Mouse (Mus musculus) heart, embryonic 14.5 days (tissue): ENCODE data around the gene Cpm. TPM values are rescaled to one million over a fixed set of nuclear protein-coding genes. Genes with fewer than 3 reads are reported as not detected.

ENCODE experiments used
- ATAC-seq: fragments of 200-750 bp; cut with Nextera tagmentation; 2 replicates; pipeline ENCODE4 v1.8.0; 2017; ENCODE audit warnings: low read depth, moderate TSS enrichment; ENCODE audit not compliant: insufficient number of reproducible peaks, insufficient read depth, low FRiP score
- H3K27ac ChIP-seq, 2 experiments: fragments of 200-500 bp in 1 of 2; fragments of 300-500 bp in 1 of 2; sonication (generic) in 1 of 2; replicated peaks in 1 of 2; 2 replicates each; pipeline ENCODE4 v1.5.1; 2012 to 2014; ENCODE audit warnings: low read depth in 2 of 2, low read length in 2 of 2, control low read depth in 1 of 2, mild to moderate bottlenecking in 1 of 2, mixed read lengths in 1 of 2; ENCODE audit not compliant: control insufficient read depth in 1 of 2, insufficient read depth in 1 of 2
- H3K27me3 ChIP-seq: fragments of 300-500 bp; sonication (generic); 2 replicates; pipeline ENCODE4 v1.6.1; 2014; ENCODE audit warnings: mild to moderate bottlenecking, low read length, control low read depth; ENCODE audit not compliant: control insufficient read depth, insufficient read depth
- H3K36me3 ChIP-seq: fragments of 300-500 bp; sonication (generic); 2 replicates; pipeline ENCODE4 v1.6.1; 2014; ENCODE audit warnings: mild to moderate bottlenecking, control low read depth, low read length, mixed read lengths; ENCODE audit not compliant: control insufficient read depth, insufficient read depth
- H3K4me1 ChIP-seq, 2 experiments: fragments of 200-500 bp in 1 of 2; fragments of 300-500 bp in 1 of 2; sonication (generic) in 1 of 2; 2 replicates each; pipeline ENCODE4 v1.6.1; 2012 to 2014; ENCODE audit warnings: low read length in 2 of 2, control low read depth in 1 of 2, mixed read lengths in 1 of 2; ENCODE audit not compliant: control insufficient read depth in 2 of 2, insufficient read depth in 2 of 2
- H3K4me2 ChIP-seq: fragments of 300-500 bp; sonication (generic); 2 replicates; pipeline ENCODE4 v1.6.1; 2014; ENCODE audit warnings: mild to moderate bottlenecking, low read length
- H3K4me3 ChIP-seq, 2 experiments: fragments of 200-500 bp in 1 of 2; fragments of 300-500 bp in 1 of 2; sonication (generic) in 1 of 2; 2 replicates each; pipeline ENCODE4 v1.5.1; 2012 to 2014; ENCODE audit warnings: low read length in 2 of 2, mild to moderate bottlenecking in 2 of 2, control low read depth in 1 of 2, low read depth in 1 of 2, moderate library complexity in 1 of 2; ENCODE audit not compliant: control insufficient read depth in 1 of 2, insufficient read depth in 1 of 2
- H3K9ac ChIP-seq: fragments of 300-500 bp; sonication (generic); 2 replicates; pipeline ENCODE4 v1.6.1; 2014; ENCODE audit warnings: mild to moderate bottlenecking, low read length
- H3K9me3 ChIP-seq: fragments of 300-500 bp; sonication (generic); 2 replicates; pipeline ENCODE4 v1.6.1; 2016; ENCODE audit warnings: low read length, control low read depth; ENCODE audit not compliant: control insufficient read depth
- WGBS: fragments of 180-500 bp; shearing (Covaris S2); extraction: QIAGEN DNeasy Blood & Tissue Kit; methylation state at CpG from one replicate; pipeline ENCODE4 v1.1.7; 2014; 5-methylcytosine and 5-hydroxymethylcytosine counted together
- polyA plus RNA-seq: library from polyadenylated mRNA; unstranded; fragments of >200 nt; fragmentation: Nextera tagmentation; extraction: Ambion mirVana; gene quantifications from 2 replicates; pipeline ENCODE4 v1.2.1, GENCODE M21; 2014

The Cpm gene
- polyA plus RNA-seq, 1 experiment from 2014 or later: 0.96 TPM

DNA sequence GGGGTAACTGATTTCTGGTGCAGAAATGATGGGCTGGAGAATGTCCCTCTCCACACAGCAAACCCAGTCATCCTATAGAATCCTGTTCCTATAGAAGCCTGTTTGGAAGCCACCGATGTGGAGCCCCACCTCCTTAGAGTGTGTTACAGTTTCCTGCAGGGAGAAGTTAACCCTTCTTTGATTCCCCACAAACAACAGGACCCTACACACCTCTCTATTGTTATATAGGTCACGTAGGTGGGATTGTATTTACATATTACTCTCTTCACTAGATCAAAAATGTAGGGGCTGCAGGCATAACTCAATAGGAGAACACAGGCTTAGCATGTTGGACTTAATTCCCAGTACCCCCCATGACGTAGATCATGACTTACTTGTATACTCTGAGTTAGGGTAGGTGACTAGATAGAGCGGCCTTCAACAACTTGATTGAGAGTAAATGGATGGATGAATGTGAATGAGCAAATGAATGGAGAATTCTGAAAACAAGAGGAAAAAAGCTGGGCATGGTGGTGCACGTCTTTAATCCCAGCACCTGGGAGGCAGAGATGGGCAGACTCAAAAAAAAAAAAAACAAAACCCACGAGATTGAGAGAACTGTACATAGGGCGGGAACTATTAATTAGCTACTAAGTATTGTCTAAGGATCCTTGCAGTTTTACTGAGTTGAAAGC is 27.8 kb downstream of the Cpm start:
- no peaks in the 10 kb centered on the region for H3K9me3 ChIP-seq
- no peak overlapping the region for H3K4me3 ChIP-seq
- H3K4me1 ChIP-seq: no peaks in the 10 kb centered on the region
- ATAC-seq: no peak
- H3K36me3 ChIP-seq: no peaks in the 10 kb centered on the region
- 79% methylated on average over 7 of the region's 7 CpGs for WGBS
- no peak overlapping the region for H3K9ac ChIP-seq
- no peak overlapping the region for H3K4me2 ChIP-seq
- H3K27ac ChIP-seq: no peak overlapping the region
- H3K27me3 ChIP-seq: no peaks in the 10 kb centered on the region

DNA sequence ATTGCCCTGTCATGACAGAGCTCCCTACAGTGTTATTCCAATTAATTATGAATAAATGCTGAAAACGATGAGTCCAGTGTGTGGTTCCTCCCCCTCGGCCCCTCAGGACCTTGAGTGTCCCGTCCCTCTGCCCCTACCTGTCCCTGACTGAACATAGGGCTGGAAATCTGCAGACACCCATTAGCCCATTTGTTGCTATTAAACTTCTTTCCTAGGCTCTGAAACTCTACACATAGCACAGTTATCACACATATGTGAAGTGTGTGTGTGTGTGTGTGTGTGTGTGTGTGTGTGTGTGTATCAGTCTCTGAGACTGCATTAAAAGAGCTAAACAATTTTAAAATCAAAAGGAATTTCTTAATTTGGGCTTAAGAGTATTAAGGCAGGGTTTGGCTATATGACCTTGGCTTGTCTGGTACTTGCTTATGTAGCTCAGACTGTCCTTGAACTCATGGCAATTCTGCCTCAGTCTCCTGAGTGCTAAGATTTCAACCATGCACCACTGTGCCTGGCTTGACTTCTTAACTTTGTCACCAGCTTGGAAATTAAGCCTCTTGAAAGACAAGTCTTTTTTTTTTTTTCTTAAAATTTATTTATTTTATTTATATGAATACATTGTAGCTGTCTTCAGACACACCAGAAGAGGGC is 28.5 kb downstream of the Cpm start:
- H3K9me3 ChIP-seq: no peaks in the 10 kb centered on the region
- ATAC-seq: no peak; the same call in 1 of the 2 replicates
- WGBS: 89% methylated on average over 3 of the region's 3 CpGs
- H3K9ac ChIP-seq: no peak overlapping the region
- H3K4me1 ChIP-seq: no peaks in the 10 kb centered on the region
- H3K36me3 ChIP-seq: no peaks in the 10 kb centered on the region
- no peak overlapping the region for H3K4me2 ChIP-seq
- no peaks in the 10 kb centered on the region for H3K27me3 ChIP-seq
- H3K4me3 ChIP-seq: no peak overlapping the region
- no peak overlapping the region for H3K27ac ChIP-seq

DNA sequence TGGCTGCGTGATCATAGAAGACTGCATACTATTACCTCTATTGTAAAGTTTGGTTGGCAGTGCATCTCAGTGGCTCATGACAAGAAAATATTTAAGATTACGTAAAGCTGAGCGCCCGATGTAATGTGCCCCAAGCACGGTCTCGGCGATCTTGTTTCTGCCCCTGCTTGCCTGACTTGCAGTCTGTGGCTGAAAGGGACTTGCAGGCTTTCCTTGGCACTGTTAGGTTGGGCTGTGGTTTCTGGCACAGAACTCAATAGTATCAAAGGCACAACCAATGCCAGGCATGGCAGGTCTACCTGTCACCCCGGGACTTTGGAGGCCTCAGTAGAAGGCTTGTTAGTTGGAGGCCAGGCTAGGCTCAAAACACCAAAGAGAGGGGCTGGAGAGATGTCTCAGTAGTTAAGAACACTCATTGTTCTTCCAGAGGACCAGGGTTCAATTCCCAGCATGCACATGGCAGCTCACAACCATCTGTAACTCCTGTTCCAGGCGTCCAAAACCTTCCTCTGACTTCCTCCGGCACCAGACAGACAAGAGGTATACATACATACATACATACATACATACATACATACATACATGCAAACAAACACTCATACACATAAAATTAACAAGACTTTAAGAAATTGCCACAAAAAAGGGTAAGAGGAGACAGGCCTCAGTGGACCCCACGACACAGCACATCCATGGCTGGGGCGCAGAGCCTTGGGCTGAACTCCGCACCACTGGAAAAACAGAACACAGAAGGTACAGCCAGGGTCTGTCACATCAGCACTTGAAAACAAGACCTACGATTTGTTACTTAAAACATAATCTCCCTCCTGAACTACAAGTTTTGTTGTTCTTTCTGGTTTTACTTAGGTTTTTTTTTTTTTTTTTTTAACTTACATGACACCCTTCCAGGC is 29.5 kb downstream of the Cpm start:
- Histone ChIP-seq H3K9me3 (no peaks in the 10 kb centered on the region), H3K4me1 (peaks cover 0 to 1% of the 10 kb centered on the region in 2 experiments; a peak in 1 of 4 replicates), H3K9ac (no peak overlapping the region), H3K36me3 (no peaks in the 10 kb centered on the region), H3K4me3 (no peak overlapping the region), H3K27me3 (no peaks in the 10 kb centered on the region), H3K27ac (no peak overlapping the region), H3K4me2 (no peak overlapping the region)
- ATAC-seq: no peak
- WGBS: 90% methylated on average over 14 of the region's 14 CpGs

DNA sequence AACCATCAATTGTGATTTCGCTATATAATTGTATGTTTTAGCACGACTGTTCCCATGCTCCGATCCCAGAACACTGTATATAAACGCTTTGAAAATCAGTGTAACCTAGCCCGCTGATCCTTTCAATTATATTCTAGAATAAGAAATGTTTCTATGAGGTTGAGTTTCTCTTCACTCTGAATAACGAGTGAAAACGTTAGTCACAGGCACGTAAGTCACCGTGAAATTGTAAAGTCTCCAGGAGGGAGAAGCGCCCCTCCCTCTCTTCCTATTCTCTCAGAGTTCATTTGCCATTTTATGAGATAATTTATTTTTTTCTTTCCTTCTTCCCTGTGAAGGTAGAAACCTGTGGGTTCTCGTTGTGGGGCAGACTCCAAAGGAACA is 30.1 kb downstream of the Cpm start:
- Histone ChIP-seq H3K9ac (no peak overlapping the region), H3K36me3 (no peaks in the 10 kb centered on the region), H3K27me3 (no peaks in the 10 kb centered on the region), H3K4me2 (no peak overlapping the region), H3K27ac (no peak overlapping the region), H3K4me3 (no peak overlapping the region), H3K9me3 (no peaks in the 10 kb centered on the region), H3K4me1 (peaks cover 4% of the 10 kb centered on the region in 2 experiments; a peak in 2 of 4 replicates)
- 80% methylated on average over 11 of the region's 11 CpGs for WGBS
- ATAC-seq: no peak

DNA sequence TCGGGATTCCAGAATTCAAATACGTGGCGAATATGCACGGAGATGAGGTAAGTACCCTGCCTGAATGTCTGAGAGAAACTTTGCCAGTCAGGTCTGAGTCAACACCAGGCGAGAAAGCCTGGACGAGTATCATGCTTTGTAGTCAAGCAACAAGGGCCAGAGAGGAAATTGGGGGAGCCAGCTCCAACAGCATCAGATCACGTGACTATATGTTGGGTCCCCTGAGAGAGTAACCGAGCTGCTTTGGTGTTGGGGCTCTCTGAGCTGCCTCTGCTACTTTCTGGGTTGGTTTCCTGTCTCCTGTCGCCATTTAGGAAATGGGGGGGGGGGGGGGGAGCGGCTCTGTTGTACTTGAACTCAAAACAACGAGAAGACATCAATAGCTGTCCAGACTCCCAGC is 30.5 kb downstream of the Cpm start:
- Histone ChIP-seq H3K4me3 (no peak overlapping the region), H3K36me3 (no peaks in the 10 kb centered on the region), H3K4me2 (no peak overlapping the region), H3K9ac (no peak overlapping the region), H3K27me3 (no peaks in the 10 kb centered on the region), H3K9me3 (no peaks in the 10 kb centered on the region), H3K27ac (no peak overlapping the region), H3K4me1 (peaks cover 4% of the 10 kb centered on the region in 2 experiments; a peak in 2 of 4 replicates)
- 46% methylated on average over 11 of the region's 11 CpGs for WGBS
- no peak for ATAC-seq

DNA sequence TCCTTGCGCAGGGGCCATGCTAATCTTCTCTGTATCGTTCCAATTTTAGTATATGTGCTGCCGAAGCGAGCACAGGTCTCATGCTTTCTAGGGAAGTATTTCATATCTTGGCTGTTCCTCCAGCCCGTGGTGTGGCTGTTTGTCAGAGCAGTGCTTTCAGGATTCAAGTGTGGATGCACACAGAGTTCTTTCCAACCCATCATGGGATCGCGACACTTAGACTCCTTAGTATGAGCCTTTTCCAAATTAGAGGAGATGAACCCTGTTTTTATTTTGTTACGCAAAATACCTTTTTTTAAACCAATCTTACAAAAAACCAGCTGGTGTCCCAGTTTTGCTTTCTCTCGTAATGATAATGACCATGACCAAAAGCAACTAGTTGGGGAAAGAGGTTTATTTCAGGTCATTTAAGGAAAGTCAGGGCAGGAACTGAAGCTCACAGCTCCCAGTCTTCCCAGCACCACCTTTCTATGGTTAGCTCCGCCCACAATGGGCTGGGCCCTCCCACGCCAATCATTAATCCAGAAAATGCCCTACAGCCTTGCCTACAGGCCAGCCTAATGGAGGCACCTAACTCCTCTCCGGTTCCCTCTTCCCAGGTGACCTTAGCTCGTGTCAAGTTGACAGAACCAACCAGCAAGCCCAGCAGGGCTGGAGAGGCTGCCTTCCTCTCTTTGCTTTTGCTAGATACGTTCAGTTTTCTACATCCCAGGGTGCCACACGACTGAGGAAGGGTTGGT is 33.2 kb downstream of the Cpm start:
- no peak overlapping the region for H3K27ac ChIP-seq
- no peak overlapping the region for H3K4me3 ChIP-seq
- no peaks in the 10 kb centered on the region for H3K9me3 ChIP-seq
- H3K36me3 ChIP-seq: no peaks in the 10 kb centered on the region
- H3K9ac ChIP-seq: no peak overlapping the region
- no peak overlapping the region for H3K4me2 ChIP-seq
- 73% methylated on average over 15 of the region's 15 CpGs for WGBS
- peaks cover 4% of the 10 kb centered on the region in 2 experiments; a peak in 2 of 4 replicates for H3K4me1 ChIP-seq
- no peaks in the 10 kb centered on the region for H3K27me3 ChIP-seq
- ATAC-seq: no peak
